Mouse (Mus musculus): Measurements from ENCODE around the gene Klhdc7b. TPM values are rescaled to one million over a fixed set of nuclear protein-coding genes. Genes with fewer than 3 reads are reported as not detected.
"Not testable (repeated sequence)": the region's sequence is repeated elsewhere in the genome, so short reads cannot be mapped to it uniquely, and the experiment has no call there.

Klhdc7b gene
- total and polyA plus RNA-seq, 3 experiments: not detected

DNA sequence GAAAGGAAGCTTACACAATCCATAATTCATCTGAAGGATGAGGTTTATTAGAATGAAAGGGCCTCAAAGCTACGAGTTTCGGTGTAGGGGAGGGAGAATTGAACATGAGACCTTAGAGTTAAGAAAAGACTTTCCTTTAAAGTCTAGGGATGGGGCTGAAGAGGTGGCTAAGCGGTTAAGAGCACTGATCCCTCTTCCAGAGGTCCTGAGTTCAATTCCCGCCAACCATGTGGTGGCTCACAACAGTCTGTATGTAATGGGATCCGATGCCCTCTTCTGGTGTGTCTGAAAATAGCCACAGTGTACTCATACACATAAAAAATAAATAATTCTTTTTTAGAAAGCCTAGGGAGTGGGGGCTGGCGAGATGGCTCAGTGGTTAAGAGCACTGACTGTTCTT lies 45.6 kb downstream of the Klhdc7b start:
- Histone ChIP-seq H3K4me2 (ENCODE audit: insufficient read depth, low read depth, poor library complexity, severe bottlenecking) (peak overlapping the region; percentile 72), H3K36me3 (replicated peaks in 1 of 2; ENCODE audit: control insufficient read depth in 1 of 2, insufficient read depth in 1 of 2, low read length in 1 of 2) (peaks cover 21 to 30% of the 10 kb centered on the region in 2 experiments), H3K27ac (ENCODE audit: insufficient read depth, low read depth) (peak overlapping the region; percentile 76), H3K4me3 (replicated peaks in 1 of 3; ENCODE audit: low read depth in 2 of 3, low read length in 2 of 3, poor library complexity in 1 of 3) (peak overlapping the region; percentile 59 to 90 (median 80)), H3K27me3 (replicated peaks) (no peaks in the 10 kb centered on the region), H3K9ac (ENCODE audit: insufficient read depth, low read depth) (peak overlapping the region; percentile 80), H3K9me3 (replicated peaks; ENCODE audit: low read length) (no peaks in the 10 kb centered on the region), H3K4me1 (ENCODE audit: control insufficient read depth in 1 of 2, insufficient read depth in 2 of 2) (peaks cover 0 to 14% of the 10 kb centered on the region in 2 experiments; a peak in 2 of 4 replicates), H3K79me2 (replicated peaks; ENCODE audit: control insufficient read depth, extremely low read depth, insufficient read depth, poor library complexity, severe bottlenecking) (peaks cover 12% of the 10 kb centered on the region)
- dilution Hi-C loops (cut with MboI; ENCODE audit: extremely low pct_ligation_motif_present, extremely low pct_unique_long_range_greater_than_20kb, low sequenced_read_pairs): no loop called here
- DNase-seq (ENCODE audit: extremely low read depth): peak; percentile 48
- in situ Hi-C loops (cut with MboI; ENCODE audit: low pct_ligation_motif_present, low pct_unique_long_range_greater_than_20kb, low sequenced_read_pairs): no loop called here
- TF ChIP-seq NELFE (IDR thresholded peaks at IDR 0.05; ENCODE audit: low read depth, low read length): no peak
- peak in 1 of 2 experiments; percentile 40; a peak in 2 of 4 replicates for TF ChIP-seq CTCF (conservative IDR thresholded peaks at IDR 0.05 in 1 of 2, IDR thresholded peaks at IDR 0.05 in 1 of 2; ENCODE audit: low read depth in 2 of 2, low read length in 2 of 2)
- no peak for TF ChIP-seq POLR2A (IDR thresholded peaks at IDR 0.05; ENCODE audit: low read depth, low read length)

DNA sequence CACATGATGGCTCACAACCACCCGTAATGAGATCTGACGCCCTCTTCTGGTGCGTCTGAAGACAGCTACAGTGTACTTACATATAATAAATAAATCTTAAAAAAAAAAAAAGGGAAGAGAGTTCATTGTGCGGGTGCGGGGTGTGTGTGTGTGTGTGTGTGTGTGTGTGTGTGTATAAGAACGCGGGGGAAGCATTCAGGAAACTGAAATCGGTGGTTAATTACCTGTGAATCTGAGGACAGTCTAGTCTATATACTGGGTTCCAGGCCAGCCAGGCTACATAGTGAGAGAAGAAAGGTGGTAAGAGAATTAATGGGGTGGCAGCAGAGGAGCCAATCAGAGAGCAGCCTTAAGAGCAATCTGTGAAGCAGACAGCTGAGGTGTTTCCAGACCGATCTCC lies 46.1 kb downstream of the Klhdc7b start:
- Histone ChIP-seq H3K4me1 (ENCODE audit: control insufficient read depth in 1 of 2, insufficient read depth in 2 of 2) (peaks cover 0 to 14% of the 10 kb centered on the region in 2 experiments; a peak in 2 of 4 replicates), H3K79me2 (replicated peaks; ENCODE audit: control insufficient read depth, extremely low read depth, insufficient read depth, poor library complexity, severe bottlenecking) (peaks cover 12% of the 10 kb centered on the region), H3K4me2 (ENCODE audit: insufficient read depth, low read depth, poor library complexity, severe bottlenecking) (peak overlapping the region; percentile 59), H3K36me3 (replicated peaks in 1 of 2; ENCODE audit: control insufficient read depth in 1 of 2, insufficient read depth in 1 of 2, low read length in 1 of 2) (peaks cover 17 to 25% of the 10 kb centered on the region in 2 experiments), H3K4me3 (replicated peaks in 1 of 3; ENCODE audit: low read depth in 2 of 3, low read length in 2 of 3, poor library complexity in 1 of 3) (peak overlapping the region; percentile 59 to 90 (median 80)), H3K9ac (ENCODE audit: insufficient read depth, low read depth) (peak overlapping the region; percentile 37)
- dilution Hi-C loops (cut with MboI; ENCODE audit: extremely low pct_ligation_motif_present, extremely low pct_unique_long_range_greater_than_20kb, low sequenced_read_pairs); H3K9me3 ChIP-seq (replicated peaks; ENCODE audit: low read length); H3K27ac ChIP-seq (ENCODE audit: insufficient read depth, low read depth); in situ Hi-C loops (cut with MboI; ENCODE audit: low pct_ligation_motif_present, low pct_unique_long_range_greater_than_20kb, low sequenced_read_pairs); H3K27me3 ChIP-seq (replicated peaks): not testable (repeated sequence)
- TF ChIP-seq CTCF (conservative IDR thresholded peaks at IDR 0.05 in 1 of 2, IDR thresholded peaks at IDR 0.05 in 1 of 2; ENCODE audit: low read depth in 2 of 2, low read length in 2 of 2) (peak in 1 of 2 experiments; percentile 19; a peak in 1 of 4 replicates), ZNF384 (IDR thresholded peaks at IDR 0.05; ENCODE audit: low read depth, low read length) (peak; percentile 68)
- peak; percentile 18 for DNase-seq (ENCODE audit: extremely low read depth)

DNA sequence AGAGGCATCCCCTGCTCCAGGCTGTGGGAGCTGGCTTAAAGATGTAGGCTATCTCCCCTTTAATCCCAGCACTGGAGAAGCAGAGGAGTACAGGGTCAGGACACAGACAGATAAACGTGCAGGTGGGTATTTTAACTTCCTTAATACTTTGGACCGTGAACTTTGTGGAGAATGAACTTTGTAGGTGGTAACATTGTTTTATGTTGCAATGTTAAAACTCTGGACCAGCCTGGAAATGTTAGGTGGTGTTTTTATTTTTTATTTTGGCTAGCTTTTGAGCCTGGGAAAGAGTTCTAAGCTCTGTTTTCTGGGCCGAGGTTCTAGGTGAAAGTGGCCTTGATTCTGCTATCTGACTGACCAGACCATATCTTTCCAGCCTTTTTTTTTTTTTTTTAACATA lies 46.6 kb downstream of the Klhdc7b start:
- no peaks in the 10 kb centered on the region for H3K9me3 ChIP-seq (replicated peaks; ENCODE audit: low read length)
- peaks cover 0 to 14% of the 10 kb centered on the region in 2 experiments; a peak in 2 of 4 replicates for H3K4me1 ChIP-seq (ENCODE audit: control insufficient read depth in 1 of 2, insufficient read depth in 2 of 2)
- no peak overlapping the region for H3K27ac ChIP-seq (ENCODE audit: insufficient read depth, low read depth)
- 0 out of 2 replicates have a peak, but pooled peaks have one; percentile 7 for TF ChIP-seq ZNF384 (IDR thresholded peaks at IDR 0.05; ENCODE audit: low read depth, low read length)
- no peak for TF ChIP-seq EP300 (IDR thresholded peaks at IDR 0.05; ENCODE audit: low read length)
- no peak for TF ChIP-seq PAX5 (IDR thresholded peaks at IDR 0.05; ENCODE audit: low read length)
- H3K36me3 ChIP-seq (replicated peaks in 1 of 2; ENCODE audit: control insufficient read depth in 1 of 2, insufficient read depth in 1 of 2, low read length in 1 of 2): peaks cover 13 to 20% of the 10 kb centered on the region in 2 experiments
- no peak for DNase-seq (ENCODE audit: extremely low read depth)
- peak overlapping the region; percentile 59 for H3K4me2 ChIP-seq (ENCODE audit: insufficient read depth, low read depth, poor library complexity, severe bottlenecking)
- H3K27me3 ChIP-seq (replicated peaks): no peaks in the 10 kb centered on the region
- H3K9ac ChIP-seq (ENCODE audit: insufficient read depth, low read depth): peak overlapping the region; percentile 37
- in situ Hi-C loops (cut with MboI; ENCODE audit: low pct_ligation_motif_present, low pct_unique_long_range_greater_than_20kb, low sequenced_read_pairs): no loop called here
- dilution Hi-C loops (cut with MboI; ENCODE audit: extremely low pct_ligation_motif_present, extremely low pct_unique_long_range_greater_than_20kb, low sequenced_read_pairs): no loop called here
- H3K79me2 ChIP-seq (replicated peaks; ENCODE audit: control insufficient read depth, extremely low read depth, insufficient read depth, poor library complexity, severe bottlenecking): peaks cover 12% of the 10 kb centered on the region
- peak overlapping the region in 1 of 3 experiments; percentile 35 for H3K4me3 ChIP-seq (replicated peaks in 1 of 3; ENCODE audit: low read depth in 2 of 3, low read length in 2 of 3, poor library complexity in 1 of 3)

DNA sequence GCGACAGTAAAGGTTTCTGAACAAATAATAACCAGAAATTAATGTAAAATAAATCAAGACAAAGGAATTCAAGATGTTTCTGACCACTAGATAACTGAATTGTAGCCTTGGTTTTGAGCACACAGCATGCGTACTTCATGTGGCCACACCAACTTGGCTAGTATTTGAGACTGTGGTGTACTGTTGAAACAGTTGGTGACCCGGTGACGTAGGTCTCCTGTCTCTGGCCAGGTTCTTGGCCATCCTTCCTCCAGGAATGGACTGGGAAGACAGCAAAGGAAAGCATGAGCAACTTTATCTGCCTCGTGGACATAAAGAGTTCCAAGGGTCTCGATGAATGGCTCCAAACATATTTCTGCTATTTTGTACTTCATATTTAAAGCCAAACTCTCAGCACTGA lies 47.1 kb downstream of the Klhdc7b start:
- Histone ChIP-seq H3K4me3 (replicated peaks in 1 of 3; ENCODE audit: low read depth in 2 of 3, low read length in 2 of 3, poor library complexity in 1 of 3) (no peak overlapping the region), H3K36me3 (replicated peaks in 1 of 2; ENCODE audit: control insufficient read depth in 1 of 2, insufficient read depth in 1 of 2, low read length in 1 of 2) (peaks cover 8 to 15% of the 10 kb centered on the region in 2 experiments), H3K79me2 (replicated peaks; ENCODE audit: control insufficient read depth, extremely low read depth, insufficient read depth, poor library complexity, severe bottlenecking) (peaks cover 12% of the 10 kb centered on the region), H3K4me1 (ENCODE audit: control insufficient read depth in 1 of 2, insufficient read depth in 2 of 2) (peaks cover 0 to 14% of the 10 kb centered on the region in 2 experiments; a peak in 2 of 4 replicates), H3K9ac (ENCODE audit: insufficient read depth, low read depth) (no peak overlapping the region), H3K9me3 (replicated peaks; ENCODE audit: low read length) (no peaks in the 10 kb centered on the region), H3K27me3 (replicated peaks) (no peaks in the 10 kb centered on the region), H3K27ac (ENCODE audit: insufficient read depth, low read depth) (no peak overlapping the region), H3K4me2 (ENCODE audit: insufficient read depth, low read depth, poor library complexity, severe bottlenecking) (0 out of 2 replicates have a peak overlapping the region, but pooled peaks have one; percentile 59)
- no peak for TF ChIP-seq USF2 (conservative IDR thresholded peaks at IDR 0.05; ENCODE audit: low read depth, low read length)
- no peak for TF ChIP-seq POLR2AphosphoS2 (IDR thresholded peaks at IDR 0.05; ENCODE audit: low read depth, low read length)
- no peak for TF ChIP-seq ZC3H11A (IDR thresholded peaks at IDR 0.05; ENCODE audit: low read depth, low read length)
- no peak for TF ChIP-seq NELFE (IDR thresholded peaks at IDR 0.05; ENCODE audit: low read depth, low read length)
- TF ChIP-seq TBP (conservative IDR thresholded peaks at IDR 0.05; ENCODE audit: low read depth, low read length): no peak
- no peak for TF ChIP-seq PAX5 (IDR thresholded peaks at IDR 0.05; ENCODE audit: low read length)
- no peak for TF ChIP-seq ZNF384 (IDR thresholded peaks at IDR 0.05; ENCODE audit: low read depth, low read length)
- no peak for TF ChIP-seq JUND (conservative IDR thresholded peaks at IDR 0.05; ENCODE audit: low read depth, low read length)
- TF ChIP-seq MAZ (IDR thresholded peaks at IDR 0.05; ENCODE audit: low read depth, low read length): no peak
- TF ChIP-seq ETS1 (conservative IDR thresholded peaks at IDR 0.05; ENCODE audit: low read depth, low read length): no peak
- TF ChIP-seq JUN (IDR thresholded peaks at IDR 0.05; ENCODE audit: insufficient read depth, low read depth, low read length): no peak
- dilution Hi-C loops (cut with MboI; ENCODE audit: extremely low pct_ligation_motif_present, extremely low pct_unique_long_range_greater_than_20kb, low sequenced_read_pairs): no loop called here
- no peak for DNase-seq (ENCODE audit: extremely low read depth)
- in situ Hi-C loops (cut with MboI; ENCODE audit: low pct_ligation_motif_present, low pct_unique_long_range_greater_than_20kb, low sequenced_read_pairs): no loop called here
